In the genomic region with DNA sequence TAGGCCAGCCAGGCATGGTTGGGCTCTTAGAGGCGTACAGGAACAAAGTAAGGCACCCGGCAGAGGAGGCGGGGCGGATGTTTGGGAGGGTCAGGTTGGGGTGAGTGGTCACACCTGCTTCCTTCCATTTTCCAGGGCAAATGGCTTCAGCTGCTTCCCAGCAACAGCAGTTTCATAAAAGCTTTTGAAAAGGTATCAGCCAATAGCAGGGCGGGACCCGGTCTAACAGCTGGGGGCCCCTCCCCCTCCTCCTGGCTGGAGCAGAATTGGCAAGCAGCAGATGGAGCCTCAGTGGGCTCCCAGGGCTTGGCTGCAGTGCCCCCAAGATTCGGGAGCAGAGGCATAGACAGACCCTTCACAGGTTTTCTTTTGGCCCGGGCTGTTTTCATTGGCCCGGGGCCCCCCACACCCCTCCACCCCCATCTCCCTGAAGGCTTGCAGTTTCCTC, we compare ENCODE assay signal across 8 mouse cellular contexts. TPM values are rescaled to one million over a fixed set of nuclear protein-coding genes. Genes with fewer than 3 reads are reported as not detected.
A peak's percentile ranks its signal among the peaks of the same experiment; 100 is the strongest.
DNase-seq lines count a peak whose midpoint lies in the region; ATAC-seq and TF ChIP-seq lines count a peak whose summit lies in the region.

No protein-coding gene starts in this region.

- no peak for TF ChIP-seq CTCF in E14TG2a.4 (conservative IDR thresholded peaks at IDR 0.05; ENCODE audit: low read length)
- TF ChIP-seq CTCF in heart, adult 2 months (IDR thresholded peaks at IDR 0.05), result no peak
- TF ChIP-seq CTCF in stomach, postnatal 0 days (IDR thresholded peaks at IDR 0.05; ENCODE audit: low read depth), result no peak

- H3K4me3 ChIP-seq in E14TG2a.4 (replicated peaks; ENCODE audit: low read length), result peak overlapping the region; percentile 66
- H3K4me3 ChIP-seq in heart, adult 2 months, result peak overlapping the region; percentile 26; the same call in 1 of the 2 replicates
- H3K4me3 ChIP-seq in intestine, embryonic 16.5 days (ENCODE audit: low read length), result peak overlapping the region; percentile 16; the same call in 1 of the 2 replicates
- H3K4me3 ChIP-seq in stomach, postnatal 0 days (ENCODE audit: low read depth, low read length), result 0 out of 2 replicates have a peak overlapping the region, but pooled peaks have one; percentile 8

- no peak for TF ChIP-seq POLR2A in heart, adult 2 months (IDR thresholded peaks at IDR 0.05; ENCODE audit: insufficient read depth, low read depth, low read length)

- peaks cover 18% of the 10 kb centered on the region for H3K27me3 ChIP-seq in E14TG2a.4 (ENCODE audit: insufficient read depth, low read length)
- no peaks in the 10 kb centered on the region for H3K27me3 ChIP-seq in heart, adult 2 months (ENCODE audit: control insufficient read depth, insufficient read depth, low read length)
- H3K27me3 ChIP-seq in intestine, embryonic 16.5 days (replicated peaks; ENCODE audit: control insufficient read depth, insufficient read depth, low read length), result no peaks in the 10 kb centered on the region
- no peaks in the 10 kb centered on the region for H3K27me3 ChIP-seq in stomach, postnatal 0 days (ENCODE audit: control insufficient read depth, insufficient read depth, low read length)

- WGBS in heart, adult 2 months, result 10% methylated on average over 9 of the region's 9 CpGs
- WGBS in intestine, embryonic 16.5 days, result 5% methylated on average over 9 of the region's 9 CpGs
- 6% methylated on average over 9 of the region's 9 CpGs for WGBS in stomach, postnatal 0 days

- DNase-seq in heart, adult 2 months, result peak; percentile 66
- DNase-seq in lung, postnatal 14 days, result peak; percentile 24
- peak; percentile 47 for DNase-seq in stomach, postnatal 0 days (ENCODE audit: low spot score)
- no peak for DNase-seq in adipocyte (ENCODE audit: low spot score)

- no peaks in the 10 kb centered on the region for H3K79me2 ChIP-seq in heart, adult 2 months (replicated peaks; ENCODE audit: control insufficient read depth, insufficient read depth, low read length)

- TF ChIP-seq EP300 in heart, adult 2 months (IDR thresholded peaks at IDR 0.05; ENCODE audit: insufficient read depth, low read depth, low read length), result 0 out of 2 replicates have a peak, but pooled peaks have one; percentile 40
- TF ChIP-seq EP300 in stomach, postnatal 0 days (optimal IDR thresholded peaks at IDR 0.05), result no peak

- H3K27ac ChIP-seq in heart, adult 2 months, result peak overlapping the region; percentile 40
- H3K27ac ChIP-seq in intestine, embryonic 16.5 days (ENCODE audit: low read length), result peak overlapping the region; percentile 76
- peak overlapping the region; percentile 67 for H3K27ac ChIP-seq in stomach, postnatal 0 days (replicated peaks)

- no peaks in the 10 kb centered on the region for H3K36me3 ChIP-seq in E14TG2a.4 (ENCODE audit: insufficient read depth, low read length)
- no peaks in the 10 kb centered on the region for H3K36me3 ChIP-seq in heart, adult 2 months (ENCODE audit: control insufficient read depth, insufficient read depth, low read length)
- no peaks in the 10 kb centered on the region for H3K36me3 ChIP-seq in intestine, embryonic 16.5 days (ENCODE audit: control insufficient read depth, insufficient read depth, low read length)
- no peaks in the 10 kb centered on the region for H3K36me3 ChIP-seq in stomach, postnatal 0 days (ENCODE audit: control insufficient read depth, insufficient read depth, low read length)

- 0 out of 2 replicates have a peak, but pooled peaks have one; percentile 32 for ATAC-seq in common myeloid progenitor, adult 5-6 weeks (replicated peaks; ENCODE audit: low read depth, poor library complexity, severe bottlenecking)
- peak; percentile 88 for ATAC-seq in intestine, embryonic 16.5 days
- peak; percentile 81 for ATAC-seq in stomach, postnatal 0 days (ENCODE audit: low FRiP score, low TSS enrichment)
- ATAC-seq in frontal cortex, adult (ENCODE audit: low TSS enrichment), result no peak

- H3K4me1 ChIP-seq in E14TG2a.4 (replicated peaks; ENCODE audit: low read depth, low read length), result peaks cover 43% of the 10 kb centered on the region
- peaks cover 3% of the 10 kb centered on the region; the same call in 1 of the 2 replicates for H3K4me1 ChIP-seq in heart, adult 2 months (ENCODE audit: control insufficient read depth, insufficient read depth, low read length)
- peaks cover 15% of the 10 kb centered on the region for H3K4me1 ChIP-seq in intestine, embryonic 16.5 days (ENCODE audit: control insufficient read depth, insufficient read depth, low read length)
- 0 out of 2 replicates have a peak, but pooled peaks cover 2% of the 10 kb centered on the region for H3K4me1 ChIP-seq in stomach, postnatal 0 days (replicated peaks; ENCODE audit: control insufficient read depth, insufficient read depth)

- intact Hi-C loops in heart, adult 2 months (cut with DNase I), result loop anchor here (5.0 kb wide), 3 partner anchors 54 to 101 kb away; a partner anchor contains a TSS

- H3K9ac ChIP-seq in heart, adult 2 months (ENCODE audit: low read depth, low read length), result no peak overlapping the region
- peak overlapping the region; percentile 35; the same call in 1 of the 2 replicates for H3K9ac ChIP-seq in intestine, embryonic 16.5 days (ENCODE audit: low read depth, low read length)
- H3K9ac ChIP-seq in stomach, postnatal 0 days (ENCODE audit: low read length), result no peak overlapping the region

- H3K4me2 ChIP-seq in intestine, embryonic 16.5 days (ENCODE audit: low read depth, low read length), result peak overlapping the region; percentile 34
- H3K4me2 ChIP-seq in stomach, postnatal 0 days (replicated peaks; ENCODE audit: low read depth), result peak overlapping the region; percentile 46

- H3K9me3 ChIP-seq in E14TG2a.4 (ENCODE audit: low read length), result peaks cover 13% of the 10 kb centered on the region
- H3K9me3 ChIP-seq in intestine, embryonic 16.5 days (ENCODE audit: control insufficient read depth, low read length), result 0 out of 2 replicates have a peak, but pooled peaks cover 5% of the 10 kb centered on the region
- no peaks in the 10 kb centered on the region for H3K9me3 ChIP-seq in stomach, postnatal 0 days (ENCODE audit: control insufficient read depth, low read length)

RNA-seq across cellular contexts. Expression of a gene that starts 11.3 kb away (rescaled TPM):
- total RNA-seq in common myeloid progenitor, adult 5-6 weeks (2017), result 0.05 and 0.34 TPM in 2 replicates
- not detected for total RNA-seq in heart, adult 2 months (2021)
- 0.06 TPM in 2 replicates for polyA plus RNA-seq in heart, adult 2 months (2012; rRNA removed)
- 0.09 and 0.22 TPM in 2 replicates for polyA plus RNA-seq in intestine, embryonic 16.5 days (2015; fragmentation: Nextera tagmentation; extraction: Ambion mirVana)
- 0.16 and 0.29 TPM in 2 replicates for polyA plus RNA-seq in stomach, postnatal 0 days (2015; fragmentation: Nextera tagmentation; extraction: Ambion mirVana)

Comparison
In these comparisons a context has a peak if more than half of its experiments do, and no peak if none do; other contexts are left out.
1. H3K4me3 ChIP-seq: peak in every context shown above with its lines; median percentile 66 in E14TG2a.4; 26 in heart, adult 2 months; 16 in intestine, embryonic 16.5 days; 8 in stomach, postnatal 0 days.